Mouse (Mus musculus) erythroblast, embryonic 14.5 days (primary cell): Measurements from ENCODE around the gene Yjefn3.

Experiments
- GATA1 ChIP-seq: IDR thresholded peaks from 2 replicates; pipeline ENCODE4 v1.6.1; 2012; ENCODE audit warnings: low read length, inconsistent platforms, mixed read lengths
- TAL1 ChIP-seq: IDR thresholded peaks from 3 replicates; pipeline ENCODE4 v1.6.1; 2012; ENCODE audit warnings: low read length, inconsistent platforms, mixed read lengths

DNA sequence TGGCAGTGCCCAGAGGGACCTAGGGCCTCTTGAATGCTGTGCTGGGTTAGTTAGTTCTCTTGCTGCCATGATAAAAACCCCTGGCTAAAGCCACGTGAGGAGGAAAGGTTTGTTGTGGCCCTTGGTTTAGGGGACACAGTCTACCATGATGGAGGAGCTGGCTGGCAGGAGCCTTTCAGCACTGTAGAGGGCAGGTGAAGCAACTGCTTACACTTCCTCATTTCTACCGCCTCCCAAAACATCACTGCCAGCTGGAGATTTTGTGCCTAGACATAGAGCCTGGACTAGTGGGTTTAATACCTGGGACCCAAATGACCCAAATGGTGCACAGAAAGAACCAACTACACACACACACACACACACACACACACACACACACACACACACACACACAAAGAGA is 41.3 kb downstream of the Yjefn3 start:
- no peak for TF ChIP-seq GATA1
- TF ChIP-seq TAL1, result no peak
